Mouse (Mus musculus) CH12.LX (cell line): ENCODE results near the gene Ankrd22.

ENCODE experiments used
- CTCF ChIP-seq, 2 experiments: IDR thresholded peaks in 1 of 2; conservative IDR thresholded peaks in 1 of 2; 2 replicates each; pipeline ENCODE4 v1.5.1; 2011 to 2012; ENCODE audit warnings: low read depth in 2 of 2, low read length in 2 of 2, improper control_type of control experiment in 1 of 2, inconsistent platforms in 1 of 2, mild to moderate bottlenecking in 1 of 2, moderate library complexity in 1 of 2
- E2F4 ChIP-seq: IDR thresholded peaks from 2 replicates; pipeline ENCODE4 v1.6.1; 2011; ENCODE audit warnings: low read depth, low read length, improper control_type of control experiment; ENCODE audit not compliant: insufficient replicate concordance

DNA sequence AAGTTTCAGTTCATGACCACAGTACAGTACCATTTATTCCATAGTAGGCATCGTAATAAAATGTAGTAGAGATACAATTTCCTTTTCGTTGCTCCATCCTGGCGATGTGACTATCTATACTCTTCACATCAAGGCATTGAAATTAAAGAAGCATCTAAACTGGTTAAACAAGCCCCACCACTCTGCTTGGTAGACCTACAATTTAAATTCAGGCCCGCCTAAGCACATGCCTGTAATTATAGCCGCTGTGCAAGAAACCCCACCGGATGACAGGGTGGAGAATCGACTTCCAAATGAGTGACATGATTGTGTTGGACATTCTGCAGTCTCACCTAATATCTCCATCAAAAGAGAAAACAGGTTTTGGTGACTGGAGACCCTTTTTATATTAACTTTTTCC lies 64.0 kb downstream of the Ankrd22 start:
- TF ChIP-seq E2F4 (no peak), CTCF (conservative IDR thresholded peaks at IDR 0.05 in 1 of 2, IDR thresholded peaks at IDR 0.05 in 1 of 2; ENCODE audit: low read depth in 2 of 2, low read length in 2 of 2) (no peak)
